In the genomic region with DNA sequence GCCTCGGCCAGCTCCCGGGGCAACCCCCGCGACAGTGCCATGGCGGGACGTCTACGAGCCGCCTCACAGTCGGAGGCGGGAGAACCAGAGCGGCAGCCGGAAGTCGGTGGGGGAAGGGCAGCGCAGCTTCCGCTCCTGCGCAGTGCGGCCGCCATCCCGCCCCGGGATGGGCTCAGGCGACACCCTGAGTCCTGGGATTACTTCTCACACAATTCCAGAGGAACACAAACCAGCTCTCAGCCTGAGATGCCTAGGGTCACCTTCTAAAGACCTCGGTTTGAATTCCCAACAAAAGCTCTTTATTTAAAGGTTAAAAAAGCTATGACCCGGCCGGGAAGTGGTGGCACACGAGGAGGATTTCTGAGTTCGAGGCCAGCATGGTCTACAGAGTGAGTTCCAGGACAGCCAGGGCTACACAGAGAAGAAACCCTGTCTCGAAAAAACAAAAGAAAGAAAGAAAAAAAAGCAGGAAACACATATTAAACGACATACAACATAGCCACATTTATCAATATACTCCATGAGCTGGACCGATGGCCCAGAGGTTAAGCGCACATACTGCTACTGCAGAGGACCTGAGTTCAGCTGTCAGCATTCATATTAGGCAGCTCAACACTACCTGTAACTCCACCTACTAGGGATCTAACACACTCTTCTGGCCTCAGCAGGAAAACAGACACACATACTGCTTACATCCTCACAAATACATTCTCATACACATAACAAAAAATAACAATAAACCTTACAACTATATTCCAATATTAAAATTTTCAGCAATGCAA, we compare ENCODE assay signal across 8 mouse cellular contexts. TPM values are rescaled to one million over a fixed set of nuclear protein-coding genes. Genes with fewer than 3 reads are reported as not detected.
DNase-seq lines count a peak whose midpoint lies in the region; ATAC-seq and TF ChIP-seq lines count a peak whose summit lies in the region.

No protein-coding gene starts in this region.

- peak overlapping the region; percentile 85 for H3K27ac ChIP-seq in forebrain, postnatal 0 days (ENCODE audit: low read depth, low read length)
- H3K27ac ChIP-seq in lung, embryonic 16.5 days (ENCODE audit: low read length): peak overlapping the region; percentile 88

- TF ChIP-seq CTCF in G1E (IDR thresholded peaks at IDR 0.05; ENCODE audit: low read depth, low read length): no peak
- 0 out of 2 replicates have a peak, but pooled peaks have one; percentile 5 for TF ChIP-seq CTCF in forebrain, postnatal 0 days (IDR thresholded peaks at IDR 0.05; ENCODE audit: low read depth)

- peak overlapping the region; percentile 86 for H3K9ac ChIP-seq in forebrain, postnatal 0 days
- H3K9ac ChIP-seq in lung, embryonic 16.5 days (ENCODE audit: low read length): peak overlapping the region; percentile 97

- 9% methylated on average over 30 of the region's 30 CpGs for WGBS in forebrain, postnatal 0 days
- 10% methylated on average over 30 of the region's 30 CpGs for WGBS in lung, embryonic 16.5 days

- DNase-seq in G1E (ENCODE audit: low spot score): peak; percentile 89
- DNase-seq in cerebellum, adult 18-20 months: peak; percentile 89 to 96
- peak; percentile 95 for DNase-seq in forebrain, postnatal 0 days
- peak; percentile 66 for DNase-seq in layer of hippocampus, adult 9-10 months (ENCODE audit: low spot score)
- peak; percentile 86 for DNase-seq in ovary, postnatal 10 days (ENCODE audit: low spot score)
- DNase-seq in thymus, postnatal 10 days (ENCODE audit: low spot score in 2 of 2): peak; percentile 78 to 89

- ATAC-seq in G1E (ENCODE audit: extremely low read depth, insufficient number of reproducible peaks, low FRiP score, poor library complexity, severe bottlenecking): peak; percentile 64
- ATAC-seq in forebrain, postnatal 0 days: peak; percentile 98
- ATAC-seq in hematopoietic stem cell, adult 5-6 weeks (replicated peaks in 1 of 2; ENCODE audit: insufficient read depth in 1 of 2, low FRiP score in 2 of 2, low TSS enrichment in 1 of 2, low read depth in 1 of 2, poor library complexity in 2 of 2, severe bottlenecking in 2 of 2): peak; percentile 94 to 98
- peak; percentile 99 for ATAC-seq in lung, embryonic 16.5 days (ENCODE audit: low read depth)

- H3K36me3 ChIP-seq in G1E (replicated peaks): peaks cover 26% of the 10 kb centered on the region
- H3K36me3 ChIP-seq in forebrain, postnatal 0 days (ENCODE audit: insufficient read depth): peaks cover 12% of the 10 kb centered on the region
- peaks cover 8% of the 10 kb centered on the region for H3K36me3 ChIP-seq in lung, embryonic 16.5 days (ENCODE audit: control insufficient read depth, insufficient read depth, low read length)

- peaks cover 33% of the 10 kb centered on the region for H3K4me1 ChIP-seq in G1E (ENCODE audit: insufficient read depth, low read depth, low read length)
- H3K4me1 ChIP-seq in forebrain, postnatal 0 days (ENCODE audit: insufficient read depth): peaks cover 8% of the 10 kb centered on the region; the same call in 1 of the 2 replicates
- peaks cover 13% of the 10 kb centered on the region for H3K4me1 ChIP-seq in lung, embryonic 16.5 days (replicated peaks; ENCODE audit: control insufficient read depth, insufficient read depth, low read length)

- H3K4me3 ChIP-seq in G1E (ENCODE audit: low read depth, low read length): peak overlapping the region; percentile 92
- peak overlapping the region; percentile 90 for H3K4me3 ChIP-seq in forebrain, postnatal 0 days (ENCODE audit: low read depth, low read length)
- peak overlapping the region; percentile 96 for H3K4me3 ChIP-seq in lung, embryonic 16.5 days (ENCODE audit: low read length)

- H3K27me3 ChIP-seq in G1E (ENCODE audit: insufficient read depth, low read length): 0 out of 2 replicates have a peak, but pooled peaks cover 2% of the 10 kb centered on the region
- no peaks in the 10 kb centered on the region for H3K27me3 ChIP-seq in forebrain, postnatal 0 days (ENCODE audit: insufficient read depth, low read length)
- no peaks in the 10 kb centered on the region for H3K27me3 ChIP-seq in lung, embryonic 16.5 days (ENCODE audit: control insufficient read depth, insufficient read depth, low read depth, low read length)

- H3K4me2 ChIP-seq in forebrain, postnatal 0 days (ENCODE audit: low read depth): peak overlapping the region; percentile 78
- H3K4me2 ChIP-seq in lung, embryonic 16.5 days (ENCODE audit: low read depth, low read length): peak overlapping the region; percentile 93

- H3K9me3 ChIP-seq in G1E (replicated peaks): no peaks in the 10 kb centered on the region
- no peaks in the 10 kb centered on the region for H3K9me3 ChIP-seq in forebrain, postnatal 0 days (ENCODE audit: low read length)
- H3K9me3 ChIP-seq in lung, embryonic 16.5 days (ENCODE audit: control insufficient read depth, low read length): no peaks in the 10 kb centered on the region

RNA-seq across cellular contexts. Expression of gene Uba2, which starts 0.7 kb away (rescaled TPM):
- total RNA-seq in G1E (2014; fragmentation: Nextera tagmentation) (251 and 253 TPM in 2 replicates), G1E (2017) (334 TPM in 2 replicates)
- 57.5 and 69.1 TPM in 2 replicates for polyA plus RNA-seq in G1E (2012)
- total RNA-seq in forebrain, postnatal 0 days (2014; rRNA removed): 179 and 196 TPM in 2 replicates
- 109 and 123 TPM in 2 replicates for polyA plus RNA-seq in forebrain, postnatal 0 days (2015; fragmentation: Nextera tagmentation; extraction: Ambion mirVana)
- total RNA-seq in hematopoietic stem cell, adult 5-6 weeks (2017): 152 and 171 TPM in 2 replicates
- polyA plus RNA-seq in lung, embryonic 16.5 days (2015; fragmentation: Nextera tagmentation; extraction: Ambion mirVana): 192 and 203 TPM in 2 replicates

RNA-seq across cellular contexts. Expression of gene Pdcd2l, which starts 27.8 kb away (rescaled TPM):
- total RNA-seq in G1E (2014; fragmentation: Nextera tagmentation): 36.6 and 38.6 TPM in 2 replicates
- 48.3 and 49.8 TPM in 2 replicates for total RNA-seq in G1E (2017)
- polyA plus RNA-seq in G1E (2012): 6.9 and 8.0 TPM in 2 replicates
- total RNA-seq in forebrain, postnatal 0 days (2014; rRNA removed): 47.4 and 63.7 TPM in 2 replicates
- polyA plus RNA-seq in forebrain, postnatal 0 days (2015; fragmentation: Nextera tagmentation; extraction: Ambion mirVana): 69.0 and 74.7 TPM in 2 replicates
- 19.7 and 22.8 TPM in 2 replicates for total RNA-seq in hematopoietic stem cell, adult 5-6 weeks (2017)
- polyA plus RNA-seq in lung, embryonic 16.5 days (2015; fragmentation: Nextera tagmentation; extraction: Ambion mirVana): 56.2 and 57.2 TPM in 2 replicates

RNA-seq across cellular contexts. Expression of gene Wtip, which starts 35.6 kb away (rescaled TPM):
- total RNA-seq in G1E (2014; fragmentation: Nextera tagmentation) (not detected in 2 replicates), G1E (2017) (not detected in 2 replicates)
- polyA plus RNA-seq in G1E (2012): not detected in 2 replicates
- 36.8 and 42.1 TPM in 2 replicates for total RNA-seq in forebrain, postnatal 0 days (2014; rRNA removed)
- 2.6 and 3.4 TPM in 2 replicates for polyA plus RNA-seq in forebrain, postnatal 0 days (2015; fragmentation: Nextera tagmentation; extraction: Ambion mirVana)
- 1.2 and 1.5 TPM in 2 replicates for total RNA-seq in hematopoietic stem cell, adult 5-6 weeks (2017)
- 6.5 and 7.2 TPM in 2 replicates for polyA plus RNA-seq in lung, embryonic 16.5 days (2015; fragmentation: Nextera tagmentation; extraction: Ambion mirVana)

Comparison
In these comparisons a context has a peak if more than half of its experiments do, and no peak if none do; other contexts are left out.
1. Peak in every context shown above with its lines: DNase-seq, ATAC-seq, H3K4me3 ChIP-seq and H3K27ac ChIP-seq.
2. RNA of gene Wtip, which starts 35.6 kb away (total RNA-seq): 36.8 to 42.1 TPM in forebrain, postnatal 0 days; 1.2 to 1.5 TPM in hematopoietic stem cell, adult 5-6 weeks and not detected in G1E; every median in the first group is over 10 times any median in the second.